34 mouse cellular contexts compared by ENCODE assay signal in the genomic region with DNA sequence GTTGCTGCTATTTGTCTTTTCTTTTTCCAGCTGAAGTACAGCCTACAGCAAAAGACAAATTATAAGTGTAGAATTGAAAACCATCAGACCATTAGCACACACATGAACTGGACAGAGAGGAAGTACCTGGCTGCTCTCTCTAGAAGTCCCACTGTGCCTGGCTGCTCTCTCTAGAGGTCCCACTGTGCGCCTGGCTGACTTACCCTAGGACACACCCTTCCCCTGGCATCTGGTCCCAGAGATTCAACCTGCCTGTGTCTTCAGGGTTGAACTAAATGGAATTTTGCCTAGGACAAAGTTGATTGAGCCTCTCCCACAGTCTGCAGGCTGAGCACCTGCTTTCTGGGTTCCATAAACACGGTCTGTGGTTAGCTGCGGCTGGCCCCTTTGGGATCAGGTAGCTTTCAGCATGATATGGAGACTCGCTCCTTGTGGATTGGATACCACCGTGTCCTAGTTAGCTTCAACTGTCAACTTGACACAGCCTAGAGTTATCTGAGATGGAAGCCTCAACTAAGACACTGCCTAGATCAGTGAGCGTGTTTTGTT.
"Had no signal": no experiment of that assay in that cellular context is flagged by ENCODE, and none has a peak within 500 bp of the region (broad histone marks: within the 10 kb centered on the region; RNA-seq: fewer than 3 reads in every experiment).

No protein-coding gene starts in this region.

- ATAC-seq: hindbrain, embryonic 16.5 days; hindbrain, postnatal 0 days; inflammation-experienced regulatory T-cells, adult 6 months; intestine, embryonic 15.5 days; intestine, embryonic 16.5 days; intestine, postnatal 0 days had no signal

- H3K4me2 ChIP-seq: heart, embryonic 11.5 days; heart, embryonic 12.5 days; heart, embryonic 13.5 days; heart, embryonic 15.5 days; hindbrain, embryonic 12.5 days; hindbrain, embryonic 13.5 days; hindbrain, embryonic 14.5 days; hindbrain, embryonic 15.5 days; intestine, embryonic 15.5 days; kidney, embryonic 15.5 days had no signal

- H3K9me3 ChIP-seq: heart, embryonic 10.5 days; heart, embryonic 12.5 days; heart, embryonic 13.5 days; heart, embryonic 15.5 days; hindbrain, embryonic 10.5 days; hindbrain, embryonic 12.5 days; hindbrain, embryonic 13.5 days; hindbrain, embryonic 15.5 days; intestine, embryonic 15.5 days; kidney, embryonic 15.5 days had no signal

- H3K4me1 ChIP-seq: heart, embryonic 12.5 days; heart, embryonic 15.5 days; hindbrain, embryonic 12.5 days; hindbrain, embryonic 13.5 days; hindbrain, embryonic 15.5 days had no signal

- H3K4me3 ChIP-seq: heart, embryonic 10.5 days; heart, embryonic 12.5 days; heart, embryonic 13.5 days; heart, embryonic 15.5 days; hindbrain, embryonic 10.5 days; hindbrain, embryonic 12.5 days; hindbrain, embryonic 13.5 days; hindbrain, embryonic 15.5 days; intestine, embryonic 15.5 days; kidney, embryonic 15.5 days; layer of hippocampus, adult 2 months had no signal

- H3K27ac ChIP-seq: heart, embryonic 10.5 days; heart, embryonic 13.5 days; heart, embryonic 15.5 days; hindbrain, embryonic 10.5 days; hindbrain, embryonic 12.5 days; hindbrain, embryonic 13.5 days; hindbrain, embryonic 14.5 days; hindbrain, embryonic 15.5 days; hindbrain, postnatal 0 days; intestine, embryonic 15.5 days; kidney, embryonic 15.5 days; kidney, postnatal 0 days; layer of hippocampus, adult 2 months had no signal

- H3K9ac ChIP-seq: heart, embryonic 12.5 days; heart, embryonic 13.5 days; heart, embryonic 15.5 days; hindbrain, embryonic 12.5 days; hindbrain, embryonic 13.5 days; hindbrain, embryonic 14.5 days; hindbrain, embryonic 15.5 days; intestine, embryonic 15.5 days; kidney, embryonic 15.5 days had no signal

- H3K27me3 ChIP-seq: heart, embryonic 12.5 days; heart, embryonic 13.5 days; heart, embryonic 15.5 days; hindbrain, embryonic 12.5 days; hindbrain, embryonic 13.5 days; hindbrain, embryonic 15.5 days; intestine, embryonic 15.5 days; kidney, embryonic 15.5 days had no signal

- DNase-seq: heart, postnatal 10 days; heart, postnatal 14 days; heart, postnatal 36 days; heart, postnatal 4 days; kidney, adult 11 months; kidney, adult 18-20 months; kidney, adult 2 months; kidney, adult 8-10 months; kidney, adult 9 months; kidney, postnatal 10 days; kidney, postnatal 14 days; kidney, postnatal 36 days; kidney, postnatal 4 days; layer of hippocampus, adult 9-11 months; layer of hippocampus, postnatal 36 days had no signal

- H3K36me3 ChIP-seq: heart, embryonic 12.5 days; heart, embryonic 13.5 days; heart, embryonic 15.5 days; hindbrain, embryonic 12.5 days; hindbrain, embryonic 15.5 days; intestine, embryonic 15.5 days had no signal
